Mouse (Mus musculus) MEL (cell line): ENCODE data around the gene Nop53. TPM values are rescaled to one million over a fixed set of nuclear protein-coding genes. Genes with fewer than 3 reads are reported as not detected.
A peak's percentile ranks its signal among the peaks of the same experiment; 100 is the strongest.

Experiments
- DNase-seq: peaks from one replicate; pipeline ENCODE4 v3.0.0; 2011; ENCODE audit warnings: low read depth, low spot score
- H3K27ac ChIP-seq: 2 replicates; pipeline ENCODE4 v1.5.1; 2012; ENCODE audit warnings: low read depth, mild to moderate bottlenecking, control low read depth, low read length, moderate library complexity; ENCODE audit not compliant: control insufficient read depth
- H3K27me3 ChIP-seq, 2 experiments: fragments of 150-350 bp in 1 of 2; sonication (generic) in 1 of 2; 2 replicates each; pipeline ENCODE4 v1.6.1; 2012; ENCODE audit warnings: low read length in 2 of 2, mild to moderate bottlenecking in 2 of 2, improper control_type of control experiment in 1 of 2, moderate library complexity in 1 of 2; ENCODE audit not compliant: insufficient read depth in 2 of 2, control insufficient read depth in 1 of 2
- H3K36me3 ChIP-seq, 2 experiments: 2 replicates each; pipeline ENCODE4 v1.6.1; 2012 to 2014; ENCODE audit warnings: low read length in 2 of 2, improper control_type of control experiment in 1 of 2, inconsistent platforms in 1 of 2, mild to moderate bottlenecking in 1 of 2; ENCODE audit not compliant: insufficient read depth in 2 of 2, control insufficient read depth in 1 of 2
- H3K4me1 ChIP-seq, 2 experiments: fragments of 150-350 bp in 1 of 2; sonication (generic) in 1 of 2; 2 replicates each; pipeline ENCODE4 v1.6.1; 2012; ENCODE audit warnings: low read length in 2 of 2, improper control_type of control experiment in 1 of 2, mild to moderate bottlenecking in 1 of 2; ENCODE audit not compliant: insufficient read depth in 2 of 2, control insufficient read depth in 1 of 2
- H3K4me3 ChIP-seq, 2 experiments: fragments of 150-350 bp in 1 of 2; sonication (generic) in 1 of 2; 2 replicates each; pipeline ENCODE4 v1.5.1; 2012; ENCODE audit warnings: low read depth in 2 of 2, low read length in 2 of 2, mild to moderate bottlenecking in 2 of 2, moderate library complexity in 2 of 2, control low read depth in 1 of 2, improper control_type of control experiment in 1 of 2; ENCODE audit not compliant: control insufficient read depth in 1 of 2, insufficient read depth in 1 of 2
- H3K79me2 ChIP-seq: 2 replicates; pipeline ENCODE4 v1.6.1; 2012; ENCODE audit warnings: mild to moderate bottlenecking, low read length, moderate library complexity; ENCODE audit not compliant: control insufficient read depth, poor library complexity, insufficient read depth
- H3K9ac ChIP-seq: 2 replicates; pipeline ENCODE4 v1.6.1; 2012; ENCODE audit warnings: low read depth, mild to moderate bottlenecking, control low read depth, low read length, moderate library complexity; ENCODE audit not compliant: control insufficient read depth, poor library complexity, severe bottlenecking
- H3K9me3 ChIP-seq: fragments of 150-350 bp; sonication (generic); replicated peaks from 2 replicates; pipeline ENCODE4 v1.6.1; 2012; ENCODE audit warnings: mild to moderate bottlenecking, low read length, improper control_type of control experiment, moderate library complexity; ENCODE audit not compliant: insufficient read depth
- BHLHE40 ChIP-seq: IDR thresholded peaks from 2 replicates; pipeline ENCODE4 v1.6.1; 2012; ENCODE audit warnings: low read depth, mild to moderate bottlenecking, inconsistent platforms, low read length, improper control_type of control experiment, borderline replicate concordance
- CHD1 ChIP-seq: IDR thresholded peaks from 2 replicates; pipeline ENCODE4 v1.6.1; 2012; ENCODE audit warnings: low read depth, mild to moderate bottlenecking, inconsistent platforms, low read length, improper control_type of control experiment
- CHD2 ChIP-seq: IDR thresholded peaks from 2 replicates; pipeline ENCODE4 v1.6.1; 2011; ENCODE audit warnings: low read length, improper control_type of control experiment
- CTCF ChIP-seq, 3 experiments: IDR thresholded peaks in 2 of 3; conservative IDR thresholded peaks in 1 of 3; 2 replicates each; pipeline ENCODE4 v1.5.1; 2011 to 2012; ENCODE audit warnings: low read length in 3 of 3, low read depth in 2 of 3, mild to moderate bottlenecking in 2 of 3, improper control_type of control experiment in 1 of 3, inconsistent platforms in 1 of 3, mixed read lengths in 1 of 3, moderate library complexity in 1 of 3; ENCODE audit not compliant: control insufficient read depth in 1 of 3, insufficient read depth in 1 of 3, poor library complexity in 1 of 3, severe bottlenecking in 1 of 3
- E2F4 ChIP-seq: IDR thresholded peaks from 2 replicates; pipeline ENCODE4 v1.6.1; 2011; ENCODE audit warnings: low read depth, low read length, improper control_type of control experiment, borderline replicate concordance
- ELF1 ChIP-seq: IDR thresholded peaks from 2 replicates; pipeline ENCODE4 v1.6.1; 2014; ENCODE audit warnings: low read depth, mild to moderate bottlenecking, inconsistent platforms, low read length, improper control_type of control experiment, moderate library complexity
- EP300 ChIP-seq, 2 experiments: IDR thresholded peaks; 2 replicates each; pipeline ENCODE4 v1.6.1; 2011; ENCODE audit warnings: improper control_type of control experiment in 2 of 2, low read length in 2 of 2, low read depth in 1 of 2, mild to moderate bottlenecking in 1 of 2
- ETS1 ChIP-seq: IDR thresholded peaks from 2 replicates; pipeline ENCODE4 v1.6.1; 2012; ENCODE audit warnings: low read depth, mild to moderate bottlenecking, inconsistent platforms, low read length, improper control_type of control experiment, moderate library complexity
- GATA1 ChIP-seq: IDR thresholded peaks from 2 replicates; pipeline ENCODE4 v1.6.1; 2011; ENCODE audit warnings: low read depth, low read length, improper control_type of control experiment
- HCFC1 ChIP-seq: IDR thresholded peaks from 2 replicates; pipeline ENCODE4 v1.6.1; 2012; ENCODE audit warnings: low read depth, mild to moderate bottlenecking, inconsistent platforms, low read length, improper control_type of control experiment, moderate library complexity
- JUND ChIP-seq: IDR thresholded peaks from 2 replicates; pipeline ENCODE4 v1.6.1; 2011; ENCODE audit warnings: low read depth, mild to moderate bottlenecking, improper control_type of control experiment, low read length
- KAT2A ChIP-seq: conservative IDR thresholded peaks from 2 replicates; pipeline ENCODE4 v1.6.1; 2012; ENCODE audit warnings: low read depth, low read length, improper control_type of control experiment, inconsistent platforms
- MAFK ChIP-seq: IDR thresholded peaks from 2 replicates; pipeline ENCODE4 v1.6.1; 2011; ENCODE audit warnings: low read depth, mild to moderate bottlenecking, low read length, improper control_type of control experiment, borderline replicate concordance
- MAX ChIP-seq: IDR thresholded peaks from 2 replicates; pipeline ENCODE4 v1.6.1; 2011; ENCODE audit warnings: low read length, improper control_type of control experiment
- MAZ ChIP-seq: IDR thresholded peaks from 2 replicates; pipeline ENCODE4 v1.6.1; 2012; ENCODE audit warnings: low read depth, mild to moderate bottlenecking, inconsistent platforms, low read length, improper control_type of control experiment
- MEF2A ChIP-seq: IDR thresholded peaks from 2 replicates; pipeline ENCODE4 v1.6.1; 2014; ENCODE audit warnings: low read depth, mild to moderate bottlenecking, inconsistent platforms, low read length, improper control_type of control experiment; ENCODE audit not compliant: poor library complexity, insufficient replicate concordance, severe bottlenecking; ENCODE audit errors: extremely low read depth
- MXI1 ChIP-seq: IDR thresholded peaks from 2 replicates; pipeline ENCODE4 v1.6.1; 2011; ENCODE audit warnings: mild to moderate bottlenecking, low read depth, low read length, improper control_type of control experiment
- MYC ChIP-seq: IDR thresholded peaks from 2 replicates; pipeline ENCODE4 v1.6.1; 2011; ENCODE audit warnings: low read depth, mild to moderate bottlenecking, low read length, improper control_type of control experiment, moderate library complexity
- NELFE ChIP-seq: IDR thresholded peaks from 2 replicates; pipeline ENCODE4 v1.6.1; 2011; ENCODE audit warnings: low read depth, low read length, improper control_type of control experiment
- NRF1 ChIP-seq: IDR thresholded peaks from 2 replicates; pipeline ENCODE4 v1.6.1; 2014; ENCODE audit warnings: low read depth, mild to moderate bottlenecking, inconsistent platforms, low read length, improper control_type of control experiment, moderate library complexity; ENCODE audit not compliant: poor library complexity, insufficient read depth, severe bottlenecking
- POLR2A ChIP-seq, 2 experiments: IDR thresholded peaks; 2 replicates each; pipeline ENCODE4 v1.6.1; 2011 to 2012; ENCODE audit warnings: low read length in 2 of 2, mild to moderate bottlenecking in 2 of 2, control low read depth in 1 of 2, improper control_type of control experiment in 1 of 2, low read depth in 1 of 2, moderate library complexity in 1 of 2; ENCODE audit not compliant: control insufficient read depth in 1 of 2, insufficient read depth in 1 of 2, poor library complexity in 1 of 2
- POLR2AphosphoS5 ChIP-seq: IDR thresholded peaks from 2 replicates; pipeline ENCODE4 v1.6.1; 2012; ENCODE audit warnings: low read depth, borderline replicate concordance, mild to moderate bottlenecking, inconsistent platforms, low read length, moderate library complexity, mixed read lengths
- RAD21 ChIP-seq: IDR thresholded peaks from 2 replicates; pipeline ENCODE4 v1.6.1; 2011; ENCODE audit warnings: mild to moderate bottlenecking, low read depth, low read length, improper control_type of control experiment
- SIN3A ChIP-seq: IDR thresholded peaks from 2 replicates; pipeline ENCODE4 v1.6.1; 2012; ENCODE audit warnings: low read length, improper control_type of control experiment, inconsistent platforms
- SMC3 ChIP-seq: IDR thresholded peaks from 2 replicates; pipeline ENCODE4 v1.6.1; 2011; ENCODE audit warnings: low read depth, low read length, improper control_type of control experiment
- TAL1 ChIP-seq: IDR thresholded peaks from 2 replicates; pipeline ENCODE4 v1.6.1; 2012; ENCODE audit warnings: mild to moderate bottlenecking, inconsistent platforms, low read length, moderate library complexity, mixed read lengths
- TBP ChIP-seq: IDR thresholded peaks from 2 replicates; pipeline ENCODE4 v1.8.0; 2011; ENCODE audit warnings: low read depth, low read length, improper control_type of control experiment
- TCF12 ChIP-seq: IDR thresholded peaks from 2 replicates; pipeline ENCODE4 v1.6.1; 2014; ENCODE audit warnings: low read depth, mild to moderate bottlenecking, inconsistent platforms, low read length, improper control_type of control experiment, moderate library complexity
- USF1 ChIP-seq: IDR thresholded peaks from 2 replicates; pipeline ENCODE4 v1.6.1; 2014; ENCODE audit warnings: low read depth, mild to moderate bottlenecking, inconsistent platforms, low read length, improper control_type of control experiment, moderate library complexity
- USF2 ChIP-seq, 2 experiments: IDR thresholded peaks; 2 replicates each; pipeline ENCODE4 v1.6.1; 2011 to 2012; ENCODE audit warnings: improper control_type of control experiment in 2 of 2, low read length in 2 of 2, borderline replicate concordance in 1 of 2, inconsistent platforms in 1 of 2, low read depth in 1 of 2, mild to moderate bottlenecking in 1 of 2; ENCODE audit not compliant: insufficient read depth in 1 of 2
- ZC3H11A ChIP-seq: IDR thresholded peaks from 2 replicates; pipeline ENCODE4 v1.6.1; 2012; ENCODE audit warnings: low read depth, mild to moderate bottlenecking, inconsistent platforms, low read length, improper control_type of control experiment
- ZKSCAN1 ChIP-seq: IDR thresholded peaks from 2 replicates; pipeline ENCODE4 v1.6.1; 2012; ENCODE audit warnings: low read depth, mild to moderate bottlenecking, inconsistent platforms, low read length, improper control_type of control experiment, moderate library complexity
- ZNF384 ChIP-seq: IDR thresholded peaks from 2 replicates; pipeline ENCODE4 v1.6.1; 2012; ENCODE audit warnings: low read depth, mild to moderate bottlenecking, inconsistent platforms, low read length, improper control_type of control experiment
- polyA plus RNA-seq, 2 experiments: library from polyadenylated mRNA; stranded (reverse) in 1 of 2; unstranded in 1 of 2; fragments of >175 nt in 1 of 2; fragments of >200 nt in 1 of 2; gene quantifications; 2 replicates each; pipeline versions ENCODE4 v1.2.1 to v1.2.4; 2012; ENCODE audit warnings: low replicate concordance in 2 of 2, low read depth in 1 of 2; ENCODE audit not compliant: insufficient read length in 2 of 2, insufficient read depth in 1 of 2, missing spikeins in 1 of 2
- total RNA-seq: library from RNA; depleted of rRNA; stranded (reverse); fragments of 300-350 nt; gene quantifications from 2 replicates; pipeline ENCODE4 v1.2.3, GENCODE M21; 2012

Gene Nop53
- total and polyA plus RNA-seq, 3 experiments, result 359 to 482 TPM; not detected in 1

DNA sequence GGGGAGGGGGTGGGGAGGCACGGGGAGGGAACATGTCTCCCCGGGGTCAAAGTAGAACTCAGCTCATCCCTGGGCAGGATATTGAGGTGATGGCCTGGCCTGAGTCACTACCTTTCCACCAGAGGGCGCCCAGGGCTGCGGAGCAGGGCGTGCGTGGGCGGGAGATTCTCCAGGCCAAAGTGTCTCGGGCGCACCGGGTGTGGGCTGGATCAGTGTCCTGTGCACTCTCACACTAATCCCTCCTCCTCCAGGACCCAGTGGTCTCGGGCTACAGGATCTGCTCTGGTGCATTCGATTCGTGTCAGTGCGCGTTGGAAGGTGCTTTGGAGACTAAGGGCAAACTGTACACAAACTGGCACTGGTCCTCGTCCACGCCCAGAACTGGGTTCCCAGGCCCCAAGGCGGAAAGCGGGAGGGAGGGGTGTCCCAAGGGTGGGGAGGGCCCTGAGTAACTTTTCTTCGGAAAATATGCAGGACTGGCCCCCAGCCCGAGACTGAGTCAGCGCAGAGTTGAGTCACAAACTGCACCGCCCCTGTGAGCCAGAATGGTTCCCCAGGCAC is 2.6 kb upstream of the Nop53 start (continued):
- TF ChIP-seq MAZ (peak; percentile 42; the same call in 1 of the 2 replicates), MXI1 (peak; percentile 53; the same call in 1 of the 2 replicates), CTCF (IDR thresholded peaks at IDR 0.05 in 2 of 3, conservative IDR thresholded peaks at IDR 0.05 in 1 of 3; ENCODE audit: control insufficient read depth in 1 of 3, insufficient read depth in 1 of 3, low read depth in 2 of 3, low read length in 3 of 3, poor library complexity in 1 of 3, severe bottlenecking in 1 of 3) (peak; percentile 64 to 89 (median 77))

- H3K27me3 ChIP-seq, result no peaks in the 10 kb centered on the region
- H3K36me3 ChIP-seq, result peaks cover 2 to 49% of the 10 kb centered on the region in 2 experiments; a peak in 3 of 4 replicates
- peaks cover 25% of the 10 kb centered on the region for H3K79me2 ChIP-seq
- no peaks in the 10 kb centered on the region for H3K9me3 ChIP-seq
- peak; percentile 74 for DNase-seq
- H3K9ac ChIP-seq, result peak overlapping the region; percentile 68
- peaks cover 7 to 45% of the 10 kb centered on the region in 2 experiments for H3K4me1 ChIP-seq
- H3K27ac ChIP-seq, result peak overlapping the region; percentile 97
- peak overlapping the region; percentile 2 to 54; a peak in 3 of 4 replicates for H3K4me3 ChIP-seq
- no peak for TF ChIP-seq USF1
- TF ChIP-seq ZNF384, result peak; percentile 82
- no peak for TF ChIP-seq CHD1
- peak; percentile 79; the same call in 1 of the 2 replicates for TF ChIP-seq ETS1
- TF ChIP-seq MAX, result no peak
- TF ChIP-seq TCF12, result peak; percentile 89
- no peak for TF ChIP-seq KAT2A
- TF ChIP-seq HCFC1, result no peak
- peak; percentile 71 for TF ChIP-seq TAL1
- no peak for TF ChIP-seq NELFE
- TF ChIP-seq ELF1, result no peak
- no peak for TF ChIP-seq RAD21
- no peak for TF ChIP-seq MAFK
- peak; percentile 90 for TF ChIP-seq GATA1
- no peak for TF ChIP-seq BHLHE40
- TF ChIP-seq CHD2, result no peak
- TF ChIP-seq JUND, result 0 out of 2 replicates have a peak, but pooled peaks have one; percentile 44
- TF ChIP-seq USF2 (IDR thresholded peaks at IDR 0.05; ENCODE audit: borderline replicate concordance in 1 of 2, insufficient read depth in 1 of 2, low read depth in 1 of 2, low read length in 2 of 2), result no peak
- no peak for TF ChIP-seq CTCF (IDR thresholded peaks at IDR 0.05 in 2 of 3, conservative IDR thresholded peaks at IDR 0.05 in 1 of 3; ENCODE audit: control insufficient read depth in 1 of 3, insufficient read depth in 1 of 3, low read depth in 2 of 3, low read length in 3 of 3, poor library complexity in 1 of 3, severe bottlenecking in 1 of 3)
- TF ChIP-seq E2F4, result no peak
- TF ChIP-seq EP300 (IDR thresholded peaks at IDR 0.05; ENCODE audit: low read depth in 1 of 2, low read length in 2 of 2), result peak; percentile 89 to 93
- no peak for TF ChIP-seq ZKSCAN1
- TF ChIP-seq MYC, result peak; percentile 23; the same call in 1 of the 2 replicates
- no peak for TF ChIP-seq TBP
- no peak for TF ChIP-seq POLR2AphosphoS5
- TF ChIP-seq NRF1, result no peak
- no peak for TF ChIP-seq ZC3H11A
- no peak for TF ChIP-seq POLR2A (IDR thresholded peaks at IDR 0.05; ENCODE audit: control insufficient read depth in 1 of 2, insufficient read depth in 1 of 2, low read depth in 1 of 2, low read length in 2 of 2, poor library complexity in 1 of 2)
- TF ChIP-seq SIN3A, result peak; percentile 31; the same call in 1 of the 2 replicates
- no peak for TF ChIP-seq MEF2A
- TF ChIP-seq SMC3, result no peak
These were observed 1.9 kb upstream of the Nop53 start for GRCm38 (mm10) chr7:15947653-15948260.
